In the genomic region with DNA sequence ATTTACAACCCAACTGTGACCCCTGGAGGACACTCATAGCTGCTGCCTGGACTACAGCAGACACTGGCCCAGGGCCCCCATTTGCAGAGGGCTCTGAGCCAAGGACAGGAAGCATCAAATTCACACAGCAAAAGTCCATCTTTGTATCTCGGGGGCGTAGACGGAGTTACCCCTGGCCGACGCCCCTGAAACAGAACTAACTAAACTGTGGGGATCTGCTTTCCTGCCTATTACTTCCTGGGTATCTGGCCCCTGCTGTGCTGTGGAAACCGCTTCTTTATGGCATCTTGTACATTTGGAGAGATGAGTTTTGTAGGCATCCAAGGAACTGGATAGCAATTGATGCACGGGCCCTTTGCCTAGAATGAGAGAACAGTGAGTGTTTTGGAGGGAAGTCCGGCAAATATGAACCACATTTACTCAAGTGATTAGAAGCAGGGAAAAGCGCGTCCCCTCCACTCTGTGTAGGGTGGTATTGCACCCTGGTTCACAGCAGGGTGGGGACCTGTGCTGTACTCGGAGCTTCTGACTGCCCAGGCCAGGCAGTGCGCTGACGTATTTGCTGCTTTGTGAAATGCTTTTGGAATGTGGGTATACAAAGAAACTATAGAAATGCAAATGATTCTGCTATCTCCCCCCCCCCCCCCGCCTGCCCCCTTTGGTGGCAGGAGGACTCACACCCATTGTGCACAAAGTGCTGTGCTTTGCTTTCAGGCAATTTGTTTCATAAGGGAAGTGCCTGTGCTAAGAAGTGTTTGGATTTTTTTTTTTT, we compare ENCODE assay signal across 8 mouse cellular contexts.
A peak's percentile ranks its signal among the peaks of the same experiment; 100 is the strongest.
DNase-seq lines count a peak whose midpoint lies in the region; ATAC-seq and TF ChIP-seq lines count a peak whose summit lies in the region.

No protein-coding gene starts in this region.

- H3K9me3 ChIP-seq in heart, embryonic 13.5 days, result no peaks in the 10 kb centered on the region
- H3K9me3 ChIP-seq in kidney, embryonic 16.5 days (ENCODE audit: low read length), result no peaks in the 10 kb centered on the region
- no peaks in the 10 kb centered on the region for H3K9me3 ChIP-seq in liver, embryonic 14.5 days (ENCODE audit: control insufficient read depth, low read length)

- H3K4me1 ChIP-seq in embryonic fibroblast, embryonic 13.5 days (ENCODE audit: control insufficient read depth, insufficient read depth, low read length), result no peaks in the 10 kb centered on the region
- H3K4me1 ChIP-seq in heart, embryonic 13.5 days, result peaks cover 9% of the 10 kb centered on the region
- peaks cover 13% of the 10 kb centered on the region for H3K4me1 ChIP-seq in kidney, embryonic 16.5 days (ENCODE audit: insufficient read depth, low read length)
- no peaks in the 10 kb centered on the region for H3K4me1 ChIP-seq in liver, embryonic 14.5 days (replicated peaks; ENCODE audit: control insufficient read depth in 2 of 2, insufficient read depth in 2 of 2, low read length in 1 of 2)
- H3K4me1 ChIP-seq in olfactory bulb, adult 2 months (ENCODE audit: control insufficient read depth, insufficient read depth, low read length), result peaks cover 4% of the 10 kb centered on the region; the same call in 1 of the 2 replicates

- no peak overlapping the region for H3K27ac ChIP-seq in embryonic fibroblast, embryonic 13.5 days (ENCODE audit: insufficient read depth, low read length)
- no peak overlapping the region for H3K27ac ChIP-seq in heart, embryonic 13.5 days (replicated peaks)
- H3K27ac ChIP-seq in kidney, embryonic 16.5 days (ENCODE audit: low read length), result 0 out of 2 replicates have a peak overlapping the region, but pooled peaks have one; percentile 12
- H3K27ac ChIP-seq in liver, embryonic 14.5 days, result no peak overlapping the region
- H3K27ac ChIP-seq in olfactory bulb, adult 2 months (ENCODE audit: insufficient read depth, low read depth, low read length), result no peak overlapping the region

- peak; percentile 59; the same call in 1 of the 2 replicates for ATAC-seq in frontal cortex, adult (ENCODE audit: low TSS enrichment)
- ATAC-seq in heart, embryonic 13.5 days (ENCODE audit: extremely low read depth, insufficient number of reproducible peaks, low FRiP score, low TSS enrichment), result no peak
- peak; percentile 89 for ATAC-seq in kidney, embryonic 16.5 days (ENCODE audit: low FRiP score, low TSS enrichment)
- ATAC-seq in liver, embryonic 14.5 days (ENCODE audit: insufficient read depth), result no peak
- no peak for ATAC-seq in monocyte, adult 5-6 weeks (replicated peaks; ENCODE audit: insufficient number of reproducible peaks, low FRiP score, low TSS enrichment, poor library complexity, severe bottlenecking)

- H3K4me3 ChIP-seq in embryonic fibroblast, embryonic 13.5 days (ENCODE audit: insufficient read depth, low read length), result no peak overlapping the region
- H3K4me3 ChIP-seq in heart, embryonic 13.5 days, result peak overlapping the region; percentile 22
- H3K4me3 ChIP-seq in kidney, embryonic 16.5 days (ENCODE audit: low read length), result peak overlapping the region; percentile 31
- no peak overlapping the region for H3K4me3 ChIP-seq in liver, embryonic 14.5 days (ENCODE audit: insufficient read depth in 1 of 2, low read depth in 2 of 2, low read length in 2 of 2)
- H3K4me3 ChIP-seq in olfactory bulb, adult 2 months (ENCODE audit: insufficient read depth, low read depth, low read length), result no peak overlapping the region

- peak; percentile 36; the same call in 1 of the 2 replicates for TF ChIP-seq CTCF in embryonic fibroblast, embryonic 13.5 days (IDR thresholded peaks at IDR 0.05; ENCODE audit: borderline replicate concordance, insufficient read depth, low read length)
- peak; percentile 34 for TF ChIP-seq CTCF in liver, embryonic 14.5 days (IDR thresholded peaks at IDR 0.05; ENCODE audit: low read depth)
- peak; percentile 34; the same call in 1 of the 2 replicates for TF ChIP-seq CTCF in olfactory bulb, adult 2 months (IDR thresholded peaks at IDR 0.05; ENCODE audit: insufficient read depth, low read depth, low read length)

- H3K9ac ChIP-seq in heart, embryonic 13.5 days, result peak overlapping the region; percentile 19; the same call in 1 of the 2 replicates
- H3K9ac ChIP-seq in kidney, embryonic 16.5 days (replicated peaks; ENCODE audit: low read length), result no peak overlapping the region; the same call in 1 of the 2 replicates
- H3K9ac ChIP-seq in liver, embryonic 14.5 days (replicated peaks), result no peak overlapping the region

- H3K4me2 ChIP-seq in heart, embryonic 13.5 days, result peak overlapping the region; percentile 64
- peak overlapping the region; percentile 49 for H3K4me2 ChIP-seq in kidney, embryonic 16.5 days (replicated peaks; ENCODE audit: low read depth, low read length)
- no peak overlapping the region for H3K4me2 ChIP-seq in liver, embryonic 14.5 days (ENCODE audit: low read depth)

- H3K36me3 ChIP-seq in heart, embryonic 13.5 days, result no peaks in the 10 kb centered on the region
- no peaks in the 10 kb centered on the region for H3K36me3 ChIP-seq in kidney, embryonic 16.5 days (ENCODE audit: insufficient read depth, low read length)
- H3K36me3 ChIP-seq in liver, embryonic 14.5 days (replicated peaks; ENCODE audit: control insufficient read depth, insufficient read depth, low read depth), result no peaks in the 10 kb centered on the region

- DNase-seq in frontal cortex, postnatal 25 days (ENCODE audit: low spot score in 2 of 2), result no peak
- DNase-seq in liver, embryonic 14.5 days (ENCODE audit: low read depth in 3 of 3, low spot score in 3 of 3), result no peak

- WGBS in heart, embryonic 13.5 days, result 18% methylated on average over 14 of the region's 14 CpGs
- WGBS in kidney, embryonic 16.5 days, result 20% methylated on average over 13 of the region's 14 CpGs
- 14% methylated on average over 14 of the region's 14 CpGs for WGBS in liver, embryonic 14.5 days (ENCODE audit: insufficient replicate concordance)
- WGBS in olfactory bulb, adult 2 months, result 43% methylated on average over 14 of the region's 14 CpGs

- no peak for TF ChIP-seq POLR2A in embryonic fibroblast, embryonic 13.5 days (IDR thresholded peaks at IDR 0.05; ENCODE audit: low read depth, low read length)
- no peak for TF ChIP-seq POLR2A in olfactory bulb, adult 2 months (IDR thresholded peaks at IDR 0.05; ENCODE audit: insufficient read depth, low read depth, low read length)

- no peak for TF ChIP-seq EP300 in liver, embryonic 14.5 days (IDR thresholded peaks at IDR 0.05; ENCODE audit: low read depth)

- peaks cover 8% of the 10 kb centered on the region; the same call in 1 of the 2 replicates for H3K27me3 ChIP-seq in heart, embryonic 13.5 days (replicated peaks)
- no peaks in the 10 kb centered on the region for H3K27me3 ChIP-seq in kidney, embryonic 16.5 days (ENCODE audit: insufficient read depth, low read length)
- no peaks in the 10 kb centered on the region for H3K27me3 ChIP-seq in liver, embryonic 14.5 days (ENCODE audit: control insufficient read depth, insufficient read depth, low read length)

Comparison
In these comparisons a context has a peak if more than half of its experiments do, and no peak if none do; other contexts are left out.
1. ATAC-seq: peak in frontal cortex, adult (single experiment) and kidney, embryonic 16.5 days (single experiment); none in heart, embryonic 13.5 days (single experiment), liver, embryonic 14.5 days (single experiment) and monocyte, adult 5-6 weeks (single experiment).
2. H3K4me3 ChIP-seq: peak in heart, embryonic 13.5 days (single experiment) and kidney, embryonic 16.5 days (single experiment); none in embryonic fibroblast, embryonic 13.5 days (single experiment), liver, embryonic 14.5 days (0 of 2) and olfactory bulb, adult 2 months (single experiment).
3. Peak in every context shown above with its lines, with median percentiles within 50 percentile points of each other: CTCF ChIP-seq.